Mouse (Mus musculus): ENCODE data around the gene Ppy. TPM values are rescaled to one million over a fixed set of nuclear protein-coding genes. Genes with fewer than 3 reads are reported as not detected.

Gene Ppy
- total and polyA plus RNA-seq, 3 experiments: not detected

DNA sequence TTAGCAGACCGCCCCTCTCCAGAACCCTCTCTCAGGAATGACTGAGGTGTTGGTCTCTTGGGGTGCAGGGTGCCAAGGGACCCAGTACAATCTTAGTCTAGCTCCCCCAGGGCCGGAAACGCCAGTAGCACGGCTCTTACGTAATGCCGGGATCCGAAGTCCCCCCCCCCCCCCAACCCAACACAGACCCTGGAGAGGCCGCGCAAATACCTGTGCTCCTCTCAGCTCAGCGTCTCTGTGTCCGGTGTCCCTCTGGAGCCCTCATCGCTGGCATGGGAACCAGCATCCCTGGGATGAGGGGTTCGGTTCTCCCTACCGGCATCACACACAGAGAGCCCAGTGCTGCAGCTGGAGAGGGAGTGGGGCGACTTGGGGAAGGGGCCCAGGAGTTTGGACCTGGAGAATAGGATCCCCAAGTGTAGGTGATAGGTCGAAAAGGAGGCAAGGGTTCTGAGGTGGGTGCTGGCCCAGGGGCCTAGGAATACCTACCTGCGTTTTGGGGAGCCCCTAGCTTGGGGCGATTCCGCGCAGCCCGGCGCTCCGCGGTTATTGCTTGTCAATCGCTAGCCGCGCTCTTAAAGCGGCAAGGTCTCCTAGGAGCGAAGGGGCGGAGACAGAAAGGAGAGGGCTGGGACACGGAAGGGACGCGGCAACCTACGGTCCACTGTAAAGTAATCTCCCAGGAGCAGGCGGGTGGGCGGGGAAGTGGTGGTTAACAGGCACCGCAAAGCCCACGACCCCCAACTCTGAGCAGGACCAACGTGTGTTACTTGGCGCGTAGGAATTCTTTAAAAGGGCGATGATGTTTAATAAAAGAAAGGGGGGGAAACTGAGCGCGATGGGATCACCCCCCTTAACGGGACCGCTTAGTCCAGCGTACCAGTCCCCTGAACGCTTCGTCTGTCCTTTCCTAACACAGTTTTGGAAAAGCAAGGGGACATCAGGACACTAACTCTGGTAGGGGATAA lies 12.9 kb downstream of the Ppy start, which contains the start of gene Mpp2 (continued):
- TF ChIP-seq ELF1 (IDR thresholded peaks at IDR 0.05; ENCODE audit: low read depth, low read length): peak; percentile 68; the same call in 1 of the 2 replicates
- no peak for TF ChIP-seq JUND (IDR thresholded peaks at IDR 0.05; ENCODE audit: low read depth, low read length)
- TF ChIP-seq SMC3 (IDR thresholded peaks at IDR 0.05; ENCODE audit: low read depth, low read length): no peak
- TF ChIP-seq MYC (IDR thresholded peaks at IDR 0.05; ENCODE audit: low read depth, low read length): no peak
- TF ChIP-seq ZNF384 (IDR thresholded peaks at IDR 0.05; ENCODE audit: low read depth, low read length): no peak
- TF ChIP-seq MXI1 (IDR thresholded peaks at IDR 0.05; ENCODE audit: low read depth, low read length): peak; percentile 48; the same call in 1 of the 2 replicates

DNA sequence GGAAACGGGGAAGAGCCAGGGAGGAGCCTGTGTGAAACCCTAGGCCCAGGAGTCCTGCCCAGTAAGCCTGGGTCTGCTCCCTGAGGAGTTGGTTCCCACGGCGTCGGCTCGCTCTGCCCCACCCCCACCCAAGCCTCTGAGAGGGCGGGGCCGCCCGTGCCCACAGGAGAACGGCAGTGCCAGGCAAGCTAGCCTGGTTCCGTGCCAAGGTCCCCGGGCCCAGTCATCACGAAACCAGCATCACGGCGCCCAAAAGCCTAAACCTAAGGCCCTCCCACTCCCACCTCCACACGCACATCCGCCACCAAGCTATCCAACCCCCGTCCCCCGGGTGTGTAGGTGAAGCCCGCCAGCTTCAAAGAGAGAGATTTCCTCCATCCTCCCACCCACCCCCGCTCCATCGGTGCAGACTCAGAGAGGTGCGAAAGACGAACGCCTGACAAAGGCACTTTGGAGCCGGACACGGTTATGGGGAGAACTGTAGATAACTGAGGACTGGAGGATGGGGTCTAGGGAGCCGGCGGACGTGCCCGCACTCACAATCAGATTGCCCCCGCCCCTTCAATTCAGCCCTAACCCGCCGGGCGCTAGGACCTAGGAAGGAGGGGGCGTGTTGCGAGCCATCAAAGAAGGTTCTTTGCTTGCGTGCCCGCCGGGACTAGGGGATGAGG lies 13.9 kb downstream of the Ppy start:
- peaks cover 5 to 12% of the 10 kb centered on the region in 2 experiments; a peak in 3 of 4 replicates for H3K4me1 ChIP-seq (ENCODE audit: control insufficient read depth in 1 of 2, insufficient read depth in 2 of 2, low read length in 2 of 2)
- peak overlapping the region; percentile 43 for H3K27ac ChIP-seq (ENCODE audit: control insufficient read depth, low read depth, low read length)
- TF ChIP-seq ETS1 (IDR thresholded peaks at IDR 0.05; ENCODE audit: low read depth, low read length): peak; percentile 60; the same call in 1 of the 2 replicates
- no peak; the same call in 1 of the 2 replicates for TF ChIP-seq RCOR1 (IDR thresholded peaks at IDR 0.05; ENCODE audit: low read depth, low read length)
- TF ChIP-seq MAZ (IDR thresholded peaks at IDR 0.05; ENCODE audit: low read depth, low read length): peak; percentile 100
- TF ChIP-seq MAX (IDR thresholded peaks at IDR 0.05; ENCODE audit: low read length): peak; percentile 52
- TF ChIP-seq CHD2 (IDR thresholded peaks at IDR 0.05; ENCODE audit: low read length): no peak
- TF ChIP-seq E2F4 (IDR thresholded peaks at IDR 0.05; ENCODE audit: borderline replicate concordance, low read depth, low read length): no peak
- peak; percentile 79 for TF ChIP-seq HCFC1 (IDR thresholded peaks at IDR 0.05; ENCODE audit: low read depth, low read length)
- no peak for TF ChIP-seq NRF1 (IDR thresholded peaks at IDR 0.05; ENCODE audit: insufficient read depth, low read depth, low read length, poor library complexity, severe bottlenecking)
- no peak; a peak in 1 of 4 replicates for TF ChIP-seq EP300 (IDR thresholded peaks at IDR 0.05; ENCODE audit: low read depth in 1 of 2, low read length in 2 of 2)
- TF ChIP-seq ZKSCAN1 (IDR thresholded peaks at IDR 0.05; ENCODE audit: low read depth, low read length): no peak
- TF ChIP-seq MEF2A (IDR thresholded peaks at IDR 0.05; ENCODE audit: extremely low read depth, insufficient replicate concordance, low read depth, low read length, poor library complexity, severe bottlenecking): no peak
- TF ChIP-seq BHLHE40 (IDR thresholded peaks at IDR 0.05; ENCODE audit: borderline replicate concordance, low read depth, low read length): peak; percentile 34; the same call in 1 of the 2 replicates
- no peak for TF ChIP-seq RAD21 (IDR thresholded peaks at IDR 0.05; ENCODE audit: low read depth, low read length)
- TF ChIP-seq CHD1 (IDR thresholded peaks at IDR 0.05; ENCODE audit: low read depth, low read length): no peak
- TF ChIP-seq ZMIZ1 (IDR thresholded peaks at IDR 0.05; ENCODE audit: low read depth, low read length): no peak
- TF ChIP-seq TCF12 (IDR thresholded peaks at IDR 0.05; ENCODE audit: low read depth, low read length): no peak
- TF ChIP-seq GABPA (IDR thresholded peaks at IDR 0.05; ENCODE audit: low read depth, low read length): no peak
- no peak for TF ChIP-seq ZNF384 (IDR thresholded peaks at IDR 0.05; ENCODE audit: low read depth, low read length)
- no peak for TF ChIP-seq MYC (IDR thresholded peaks at IDR 0.05; ENCODE audit: low read depth, low read length)
- TF ChIP-seq CTCF (IDR thresholded peaks at IDR 0.05 in 2 of 3, conservative IDR thresholded peaks at IDR 0.05 in 1 of 3; ENCODE audit: control insufficient read depth in 1 of 3, insufficient read depth in 1 of 3, low read depth in 2 of 3, low read length in 3 of 3, poor library complexity in 1 of 3, severe bottlenecking in 1 of 3): peak in 1 of 3 experiments; percentile 11; a peak in 1 of 6 replicates
- TF ChIP-seq GATA1 (IDR thresholded peaks at IDR 0.05; ENCODE audit: low read depth, low read length): no peak
- TF ChIP-seq MYB (IDR thresholded peaks at IDR 0.05; ENCODE audit: low read depth, low read length): no peak
- TF ChIP-seq SIN3A (IDR thresholded peaks at IDR 0.05; ENCODE audit: low read length): peak; percentile 98
- no peak for TF ChIP-seq POLR2AphosphoS5 (IDR thresholded peaks at IDR 0.05; ENCODE audit: borderline replicate concordance, low read depth, low read length)
- no peak for TF ChIP-seq USF1 (IDR thresholded peaks at IDR 0.05; ENCODE audit: low read depth, low read length)
- no peak for TF ChIP-seq KAT2A (conservative IDR thresholded peaks at IDR 0.05; ENCODE audit: low read depth, low read length)
- 0 out of 2 replicates have a peak, but pooled peaks have one; percentile 21 for TF ChIP-seq TBP (IDR thresholded peaks at IDR 0.05; ENCODE audit: low read depth, low read length)
- no peak for TF ChIP-seq SMC3 (IDR thresholded peaks at IDR 0.05; ENCODE audit: low read depth, low read length)

More for the DNA sequence above, 13.9 kb downstream of the Ppy start:
- Histone ChIP-seq H3K9me3 (replicated peaks; ENCODE audit: insufficient read depth, low read length) (no peaks in the 10 kb centered on the region), H3K9ac (ENCODE audit: control insufficient read depth, low read depth, low read length, poor library complexity, severe bottlenecking) (peak overlapping the region; percentile 76), H3K36me3 (ENCODE audit: control insufficient read depth in 1 of 2, insufficient read depth in 2 of 2, low read length in 2 of 2) (peaks cover 0 to 10% of the 10 kb centered on the region in 2 experiments; a peak in 2 of 4 replicates), H3K4me3 (ENCODE audit: control insufficient read depth in 1 of 2, insufficient read depth in 1 of 2, low read depth in 2 of 2, low read length in 2 of 2) (peak overlapping the region; percentile 57 to 75), H3K79me2 (ENCODE audit: control insufficient read depth, insufficient read depth, low read length, poor library complexity) (peaks cover 2% of the 10 kb centered on the region; the same call in 1 of the 2 replicates), H3K27me3 (ENCODE audit: control insufficient read depth in 1 of 2, insufficient read depth in 2 of 2, low read length in 2 of 2) (no peaks in the 10 kb centered on the region)
- DNase-seq (ENCODE audit: low read depth, low spot score): peak; percentile 93

Measured in MEL (cell line).